In genomic region chr17:26368336-26368992, GRCm38 (mm10) we compare ENCODE assay signal across 8 mouse cellular contexts. TPM values are rescaled to one million over a fixed set of nuclear protein-coding genes. Genes with fewer than 3 reads are reported as not detected.
DNase-seq lines count a peak whose midpoint lies in the region; ATAC-seq lines count a peak whose summit lies in the region.

No protein-coding gene starts in this region.

- no peaks in the 10 kb centered on the region for H3K27me3 ChIP-seq in heart, embryonic 16.5 days (ENCODE audit: control insufficient read depth, insufficient read depth, low read length)

- H3K36me3 ChIP-seq in heart, embryonic 16.5 days (ENCODE audit: control insufficient read depth, insufficient read depth): no peaks in the 10 kb centered on the region

- H3K4me3 ChIP-seq in heart, embryonic 16.5 days (ENCODE audit: low read length): no peak overlapping the region

- peak; percentile 52 for DNase-seq in layer of hippocampus, adult 9-11 months
- DNase-seq in layer of hippocampus, adult 9-10 months (ENCODE audit: low spot score): no peak
- peak; percentile 91 for DNase-seq in adrenal gland, postnatal 14 days
- DNase-seq in lung, adult 18-20 months: peak; percentile 82 to 90
- DNase-seq in testis, postnatal 10 days (ENCODE audit: low spot score): peak; percentile 73
- no peak for DNase-seq in frontal cortex, postnatal 14 days (ENCODE audit: low spot score in 2 of 2)
- no peak for DNase-seq in cerebellum, postnatal 36 days

- H3K27ac ChIP-seq in heart, embryonic 16.5 days (ENCODE audit: low read length): no peak overlapping the region

- ATAC-seq in heart, embryonic 16.5 days (replicated peaks; ENCODE audit: extremely low read depth, insufficient read depth, low FRiP score): peak; percentile 35; the same call in 1 of the 2 replicates

- no peaks in the 10 kb centered on the region for H3K9me3 ChIP-seq in heart, embryonic 16.5 days (replicated peaks; ENCODE audit: control insufficient read depth, low read length)

- H3K9ac ChIP-seq in heart, embryonic 16.5 days (ENCODE audit: low read length): no peak overlapping the region

- WGBS in heart, embryonic 16.5 days: 70% methylated on average over 10 of the region's 10 CpGs

- no peak overlapping the region for H3K4me2 ChIP-seq in heart, embryonic 16.5 days (ENCODE audit: low read depth, low read length)

- peaks cover 17% of the 10 kb centered on the region for H3K4me1 ChIP-seq in heart, embryonic 16.5 days (ENCODE audit: control insufficient read depth, insufficient read depth, low read length)

RNA-seq across cellular contexts. Expression of gene Neurl1b, which starts 46.2 kb away (rescaled TPM):
- 50.0 and 51.1 TPM in 2 replicates for total RNA-seq in adrenal gland, postnatal 14 days (2021)
- 3.0 and 3.3 TPM in 2 replicates for polyA plus RNA-seq in heart, embryonic 16.5 days (2015; fragmentation: Nextera tagmentation; extraction: Ambion mirVana)

Comparison
In these comparisons a context has a peak if more than half of its experiments do, and no peak if none do; other contexts are left out.
1. DNase-seq: peak in layer of hippocampus, adult 9-11 months (single experiment), adrenal gland, postnatal 14 days (single experiment), lung, adult 18-20 months (2 of 2) and testis, postnatal 10 days (single experiment); none in layer of hippocampus, adult 9-10 months (single experiment), frontal cortex, postnatal 14 days (0 of 2) and cerebellum, postnatal 36 days (0 of 2).